ENCODE assay signal across 11 mouse cellular contexts in the genomic region with DNA sequence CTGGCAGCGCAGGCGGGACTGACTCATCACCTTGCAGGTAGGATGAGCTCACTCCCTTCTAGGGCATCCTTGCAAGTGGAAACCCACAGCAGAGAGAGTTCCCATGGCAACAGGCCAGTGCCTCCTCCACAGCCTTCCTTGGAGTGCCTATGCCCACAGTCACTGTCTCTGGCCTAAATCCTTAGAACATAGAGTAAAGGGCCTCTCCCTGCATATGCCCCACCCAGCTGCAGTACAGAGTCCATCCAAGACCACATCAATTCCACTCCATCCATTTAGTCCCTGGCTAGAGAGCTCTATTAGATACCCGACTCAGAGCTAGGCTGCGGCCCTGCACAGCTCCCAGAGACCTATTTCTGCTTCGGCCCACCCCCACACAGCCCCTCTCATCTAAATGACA. TPM values are rescaled to one million over a fixed set of nuclear protein-coding genes. Genes with fewer than 3 reads are reported as not detected.
A peak's percentile ranks its signal among the peaks of the same experiment; 100 is the strongest.
DNase-seq lines count a peak whose midpoint lies in the region; ATAC-seq and TF ChIP-seq lines count a peak whose summit lies in the region.
"Had no signal": no experiment of that assay in that cellular context is flagged by ENCODE, and none has a peak within 500 bp of the region (broad histone marks: within the 10 kb centered on the region; RNA-seq: fewer than 3 reads in every experiment).

No protein-coding gene starts in this region.

- 0 out of 2 replicates have a peak, but pooled peaks have one; percentile 50 for ATAC-seq in neural tube, embryonic 15.5 days (ENCODE audit: low FRiP score)
- ATAC-seq in liver, postnatal 0 days, result no peak

- H3K27me3 ChIP-seq in heart, embryonic 10.5 days (ENCODE audit: insufficient read depth, poor library complexity, severe bottlenecking), result no peaks in the 10 kb centered on the region
- no peaks in the 10 kb centered on the region for H3K27me3 ChIP-seq in neural tube, embryonic 15.5 days (replicated peaks)
- no peaks in the 10 kb centered on the region for H3K27me3 ChIP-seq in limb, embryonic 10.5 days (ENCODE audit: low read depth, poor library complexity, severe bottlenecking)
- no peaks in the 10 kb centered on the region for H3K27me3 ChIP-seq in liver, postnatal 0 days (ENCODE audit: insufficient read depth, low read length)
- H3K27me3 ChIP-seq: CH12.LX; liver, embryonic 15.5 days had no signal

- peaks cover 43% of the 10 kb centered on the region for H3K36me3 ChIP-seq in heart, embryonic 10.5 days
- 0 out of 2 replicates have a peak, but pooled peaks cover under 1% of the 10 kb centered on the region for H3K36me3 ChIP-seq in neural tube, embryonic 15.5 days
- peaks cover 63% of the 10 kb centered on the region for H3K36me3 ChIP-seq in limb, embryonic 10.5 days
- H3K36me3 ChIP-seq in liver, postnatal 0 days (replicated peaks; ENCODE audit: insufficient read depth, low read length), result no peaks in the 10 kb centered on the region
- H3K36me3 ChIP-seq: liver, embryonic 15.5 days had no signal

- H3K4me2 ChIP-seq in neural tube, embryonic 15.5 days, result no peak overlapping the region
- H3K4me2 ChIP-seq in liver, postnatal 0 days (ENCODE audit: low read depth, low read length), result no peak overlapping the region
- H3K4me2 ChIP-seq: liver, embryonic 15.5 days had no signal

- no peak overlapping the region for H3K4me3 ChIP-seq in heart, embryonic 10.5 days
- no peak overlapping the region for H3K4me3 ChIP-seq in neural tube, embryonic 15.5 days (replicated peaks)
- H3K4me3 ChIP-seq in limb, embryonic 10.5 days, result no peak overlapping the region
- no peak overlapping the region for H3K4me3 ChIP-seq in liver, postnatal 0 days (ENCODE audit: low read depth, low read length)
- H3K4me3 ChIP-seq: liver, embryonic 15.5 days had no signal

- TF ChIP-seq CTCF in liver, postnatal 0 days (IDR thresholded peaks at IDR 0.05; ENCODE audit: low read depth), result no peak

- 88% methylated on average over 5 of the region's 5 CpGs for WGBS in heart, embryonic 10.5 days
- 94% methylated on average over 5 of the region's 5 CpGs for whole genome bisulfite sequencing in neural tube, embryonic 15.5 days
- 95% methylated on average over 5 of the region's 5 CpGs for WGBS in limb, embryonic 10.5 days
- WGBS in liver, postnatal 0 days (ENCODE audit: insufficient replicate concordance), result 85% methylated on average over 5 of the region's 5 CpGs

- DNase-seq in heart, embryonic 10.5 days (ENCODE audit: low spot score), result no peak
- no peak for DNase-seq in heart, adult 8-10 months (ENCODE audit: low spot score)
- DNase-seq in neural tube, embryonic 10.5 days (ENCODE audit: extremely low spot score, low spot score), result no peak
- DNase-seq in limb, embryonic 10.5 days (ENCODE audit: low spot score), result no peak
- DNase-seq in ovary, postnatal 14 days (ENCODE audit: low spot score), result no peak
- no peak for DNase-seq in embryo, embryonic 11 days
- DNase-seq in liver, postnatal 0 days, result no peak
- DNase-seq: adrenal gland, postnatal 14 days had no signal

- no peak overlapping the region for H3K9ac ChIP-seq in neural tube, embryonic 15.5 days (replicated peaks)
- no peak overlapping the region for H3K9ac ChIP-seq in liver, postnatal 0 days (replicated peaks)
- H3K9ac ChIP-seq: liver, embryonic 15.5 days had no signal

- TF ChIP-seq EP300 in liver, postnatal 0 days (IDR thresholded peaks at IDR 0.05; ENCODE audit: low read depth), result no peak

- peaks cover 53% of the 10 kb centered on the region for H3K4me1 ChIP-seq in heart, embryonic 10.5 days
- peaks cover 13% of the 10 kb centered on the region; the same call in 1 of the 2 replicates for H3K4me1 ChIP-seq in neural tube, embryonic 15.5 days
- H3K4me1 ChIP-seq in limb, embryonic 10.5 days, result peaks cover 42% of the 10 kb centered on the region
- H3K4me1 ChIP-seq in liver, postnatal 0 days (ENCODE audit: insufficient read depth), result peaks cover 19% of the 10 kb centered on the region

- no peaks in the 10 kb centered on the region for H3K9me3 ChIP-seq in heart, embryonic 10.5 days
- H3K9me3 ChIP-seq in neural tube, embryonic 15.5 days (replicated peaks), result no peaks in the 10 kb centered on the region
- no peaks in the 10 kb centered on the region for H3K9me3 ChIP-seq in limb, embryonic 10.5 days (replicated peaks)
- H3K9me3 ChIP-seq in liver, postnatal 0 days (ENCODE audit: low read length), result no peaks in the 10 kb centered on the region
- H3K9me3 ChIP-seq: liver, embryonic 15.5 days had no signal

- 0 out of 2 replicates have a peak overlapping the region, but pooled peaks have one; percentile 38 for H3K27ac ChIP-seq in heart, embryonic 10.5 days
- no peak overlapping the region for H3K27ac ChIP-seq in neural tube, embryonic 15.5 days (replicated peaks)
- 0 out of 2 replicates have a peak overlapping the region, but pooled peaks have one; percentile 5 for H3K27ac ChIP-seq in limb, embryonic 10.5 days
- no peak overlapping the region for H3K27ac ChIP-seq in liver, postnatal 0 days (ENCODE audit: low read depth)
- H3K27ac ChIP-seq: liver, embryonic 15.5 days had no signal

RNA-seq across cellular contexts. Expression of gene Actn1, which starts 20.7 kb away (rescaled TPM):
- 62.6 and 67.8 TPM in 2 replicates for polyA plus RNA-seq in heart, embryonic 10.5 days (2016; fragmentation: Nextera tagmentation; extraction: Ambion mirVana)
- 10 to 100 TPM; 22.6 to 26.7 (median 26.0) TPM for total RNA-seq in heart, adult 8-10 months (2022)
- 8.0 and 19.7 TPM in 2 replicates for polyA plus RNA-seq in neural tube, embryonic 15.5 days (2015; fragmentation: Nextera tagmentation; extraction: Ambion mirVana)
- 48.6 and 49.5 TPM in 2 replicates for polyA plus RNA-seq in limb, embryonic 10.5 days (2016; fragmentation: Nextera tagmentation; extraction: Ambion mirVana)
- polyA plus RNA-seq in liver, postnatal 0 days (2015; fragmentation: Nextera tagmentation; extraction: Ambion mirVana), result 7.7 and 8.4 TPM in 2 replicates

Comparison
In these comparisons a context has a peak if more than half of its experiments do, and no peak if none do; other contexts are left out.
1. H3K27ac ChIP-seq: peak in heart, embryonic 10.5 days (single experiment) and limb, embryonic 10.5 days (single experiment); none in neural tube, embryonic 15.5 days (single experiment) and liver, postnatal 0 days (single experiment).